Mouse (Mus musculus) intestine, embryonic 15.5 days (tissue): ENCODE data around the gene Hbs1l. TPM values are rescaled to one million over a fixed set of nuclear protein-coding genes. Genes with fewer than 3 reads are reported as not detected.

ENCODE experiments used
- ATAC-seq: fragments of 200-750 bp; cut with Nextera tagmentation; 2 replicates; pipeline ENCODE4 v1.8.0; 2017; ENCODE audit warnings: moderate TSS enrichment, moderate library complexity
- H3K27ac ChIP-seq: fragments of 300-500 bp; sonication (generic); 2 replicates; pipeline ENCODE4 v1.5.1; 2015; ENCODE audit warnings: mild to moderate bottlenecking, inconsistent platforms
- H3K27me3 ChIP-seq: fragments of 300-500 bp; sonication (generic); replicated peaks from 2 replicates; pipeline ENCODE4 v1.6.1; 2015; ENCODE audit warnings: inconsistent platforms
- H3K36me3 ChIP-seq: fragments of 300-500 bp; sonication (generic); 2 replicates; pipeline ENCODE4 v1.6.1; 2015; ENCODE audit warnings: inconsistent platforms
- H3K4me1 ChIP-seq: fragments of 300-500 bp; sonication (generic); replicated peaks from 2 replicates; pipeline ENCODE4 v1.6.1; 2015; ENCODE audit warnings: inconsistent platforms
- H3K4me2 ChIP-seq: fragments of 300-500 bp; sonication (generic); replicated peaks from 2 replicates; pipeline ENCODE4 v1.6.1; 2015; ENCODE audit warnings: mild to moderate bottlenecking, inconsistent platforms
- H3K4me3 ChIP-seq: fragments of 300-500 bp; sonication (generic); replicated peaks from 2 replicates; pipeline ENCODE4 v1.5.1; 2015; ENCODE audit warnings: inconsistent platforms
- H3K9ac ChIP-seq: fragments of 300-500 bp; sonication (generic); 2 replicates; pipeline ENCODE4 v1.6.1; 2015; ENCODE audit warnings: inconsistent platforms
- H3K9me3 ChIP-seq: fragments of 300-500 bp; sonication (generic); 2 replicates; pipeline ENCODE4 v1.6.1; 2016; ENCODE audit warnings: inconsistent platforms
- WGBS: fragments of 180-500 bp; shearing (Covaris S2); methylation state at CpG from one replicate; pipeline ENCODE4 v1.1.7; 2015; 5-methylcytosine and 5-hydroxymethylcytosine counted together
- polyA plus RNA-seq: library from polyadenylated mRNA; unstranded; fragments of >200 nt; fragmentation: Nextera tagmentation; extraction: Ambion mirVana; gene quantifications from 2 replicates; pipeline ENCODE4 v1.2.1, GENCODE M21; 2015

Hbs1l gene
- polyA plus RNA-seq, 1 experiment from 2014 or later = 83.0 TPM

DNA sequence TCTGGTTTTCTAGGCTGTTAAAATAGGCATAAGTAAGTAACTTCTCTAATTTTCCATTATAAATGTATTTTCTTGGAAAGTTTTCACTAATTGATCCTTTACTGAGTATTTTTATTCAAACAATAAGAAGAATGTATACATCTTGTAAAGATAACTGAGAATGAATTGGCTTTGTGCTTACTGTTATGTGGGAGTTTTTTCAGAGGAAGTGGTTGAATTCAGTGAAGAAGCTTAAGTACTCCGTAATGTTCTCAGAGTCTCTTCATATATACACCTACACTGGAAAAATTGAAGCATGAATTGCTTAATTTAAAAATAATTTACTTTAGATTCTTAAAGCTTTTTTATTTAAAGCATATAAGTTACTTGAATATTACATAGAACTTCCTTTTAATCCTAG is 23.2 kb downstream of the Hbs1l start:
- no peak overlapping the region for H3K4me3 ChIP-seq
- no peaks in the 10 kb centered on the region; the same call in none of the 2 replicates for H3K36me3 ChIP-seq
- no peaks in the 10 kb centered on the region for H3K27me3 ChIP-seq
- H3K27ac ChIP-seq = no peak overlapping the region
- H3K4me1 ChIP-seq = no peaks in the 10 kb centered on the region
- 98% methylated on average over 1 of the region's 1 CpGs for WGBS
- H3K9ac ChIP-seq = no peak overlapping the region
- ATAC-seq = no peak
- no peak overlapping the region for H3K4me2 ChIP-seq
- no peaks in the 10 kb centered on the region for H3K9me3 ChIP-seq

DNA sequence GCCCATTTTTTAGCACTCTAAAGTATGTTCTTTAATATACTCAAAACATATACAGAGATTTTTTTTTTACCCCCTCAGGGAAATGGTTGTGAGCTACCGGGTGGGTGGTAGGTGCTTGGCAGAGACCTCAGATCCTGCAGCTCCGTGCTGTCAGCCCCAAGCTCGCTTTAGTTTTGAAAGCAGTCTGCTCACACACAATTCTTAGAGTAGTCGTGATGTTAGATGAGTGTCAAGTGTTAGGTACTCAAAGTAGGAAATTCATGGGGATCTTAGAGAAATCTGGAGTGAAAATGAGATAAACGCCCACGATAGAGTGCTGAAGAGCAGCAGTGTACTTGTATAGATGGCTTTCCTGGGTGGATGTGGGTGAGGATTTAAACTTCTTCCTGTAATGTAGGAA is 24.8 kb downstream of the Hbs1l start:
- no peak for ATAC-seq
- Histone ChIP-seq H3K4me3 (no peak overlapping the region), H3K9me3 (no peaks in the 10 kb centered on the region)

DNA sequence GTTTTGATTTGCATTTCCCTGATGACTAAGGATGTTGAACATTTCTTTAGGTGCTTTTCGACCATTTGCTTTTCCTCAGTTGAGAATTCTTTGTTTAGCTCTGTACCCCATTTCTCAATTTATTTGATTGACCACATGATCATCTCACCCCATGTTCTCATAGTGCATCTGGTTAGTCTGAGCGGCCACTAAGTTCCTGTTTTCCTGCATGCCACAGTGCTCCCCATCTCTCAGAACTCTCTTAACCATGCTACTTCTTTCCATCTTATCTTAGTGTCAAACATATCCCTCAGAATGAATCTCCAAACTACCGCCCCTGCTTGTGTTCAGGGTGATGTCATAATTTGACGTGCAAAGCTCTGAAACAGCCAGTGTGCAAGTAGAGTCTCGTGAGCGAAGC is 30.6 kb downstream of the Hbs1l start:
- Histone ChIP-seq H3K27ac (no peak overlapping the region), H3K36me3 (no peaks in the 10 kb centered on the region; the same call in 1 of the 2 replicates), H3K4me3 (no peak overlapping the region), H3K9ac (no peak overlapping the region), H3K27me3 (no peaks in the 10 kb centered on the region), H3K4me1 (no peaks in the 10 kb centered on the region), H3K4me2 (no peak overlapping the region), H3K9me3 (no peaks in the 10 kb centered on the region)
- ATAC-seq = no peak
- WGBS = 91% methylated on average over 6 of the region's 6 CpGs

More for the DNA sequence above, 24.8 kb downstream of the Hbs1l start:
- Histone ChIP-seq H3K4me2 (no peak overlapping the region), H3K9ac (no peak overlapping the region), H3K4me1 (no peaks in the 10 kb centered on the region), H3K36me3 (no peaks in the 10 kb centered on the region; the same call in 1 of the 2 replicates), H3K27me3 (no peaks in the 10 kb centered on the region), H3K27ac (no peak overlapping the region)
- 88% methylated on average over 6 of the region's 6 CpGs for WGBS

DNA sequence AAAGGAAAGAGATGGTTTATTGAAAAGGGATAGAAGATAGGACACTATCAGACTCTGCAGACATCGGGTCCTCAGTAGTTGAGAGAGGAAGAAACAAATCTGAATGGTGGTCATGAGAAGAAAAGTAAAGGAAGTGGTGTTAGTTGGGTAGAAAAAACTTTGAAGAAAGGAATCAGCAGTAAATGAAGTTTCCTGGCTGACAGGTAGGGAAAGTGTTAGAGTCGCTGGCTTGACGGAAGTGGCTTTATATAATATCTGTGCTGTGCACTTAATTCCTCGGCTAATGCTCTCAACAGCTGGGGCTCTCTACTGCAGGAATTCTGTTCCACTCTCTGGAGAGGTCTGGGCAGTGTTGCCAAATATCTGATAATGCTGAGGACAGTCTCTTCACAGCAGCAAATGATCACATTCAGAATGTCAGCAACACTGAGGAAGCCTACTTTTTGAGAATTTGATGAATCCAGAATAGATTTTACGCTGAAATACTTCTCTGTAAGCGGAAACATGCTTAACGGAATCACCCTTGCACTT is 31.9 kb downstream of the Hbs1l start:
- no peak for ATAC-seq
- Histone ChIP-seq H3K36me3 (no peaks in the 10 kb centered on the region; the same call in 1 of the 2 replicates), H3K9ac (no peak overlapping the region), H3K4me1 (no peaks in the 10 kb centered on the region), H3K27ac (no peak overlapping the region), H3K4me3 (no peak overlapping the region), H3K9me3 (no peaks in the 10 kb centered on the region), H3K4me2 (no peak overlapping the region), H3K27me3 (no peaks in the 10 kb centered on the region)
- 64% methylated on average over 7 of the region's 7 CpGs for WGBS

DNA sequence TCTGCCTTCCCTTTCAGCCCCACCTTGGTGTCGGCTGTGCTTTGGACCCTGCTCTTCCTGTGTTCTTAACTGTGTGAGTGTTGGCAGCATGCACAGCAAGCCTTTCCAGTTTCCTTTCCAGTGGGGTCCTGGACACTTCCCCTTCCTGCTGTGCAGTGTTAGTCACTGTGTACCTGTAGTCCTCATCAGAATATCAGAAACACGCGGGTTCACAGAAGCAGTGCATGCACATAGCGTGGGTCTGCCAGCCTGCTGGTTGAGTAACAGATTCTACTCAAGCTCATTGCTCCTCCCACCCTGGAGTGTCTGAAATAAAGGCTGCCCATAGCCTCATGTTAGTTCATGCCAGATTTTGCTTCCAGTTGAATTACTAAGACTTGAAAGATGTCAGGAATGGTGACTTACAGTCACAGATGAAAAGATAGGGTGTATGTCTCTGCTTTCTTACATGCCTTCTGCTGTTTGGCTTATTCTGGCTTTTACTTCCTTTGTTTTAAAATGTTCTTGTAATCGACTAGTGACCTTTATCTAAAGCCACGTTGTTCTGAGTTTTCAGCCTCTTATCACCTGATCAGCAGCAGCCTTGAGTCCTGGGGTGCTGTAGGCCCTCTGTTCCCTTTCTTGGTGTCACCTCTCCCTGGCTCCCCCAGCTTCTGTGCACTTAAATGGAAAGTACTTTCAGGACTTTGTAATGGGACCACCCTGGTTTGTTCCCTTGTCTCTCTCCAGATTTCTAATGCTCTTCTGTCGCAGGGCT is 38.7 kb downstream of the Hbs1l start:
- H3K4me3 ChIP-seq = no peak overlapping the region
- no peak overlapping the region for H3K27ac ChIP-seq
- peaks cover 11% of the 10 kb centered on the region for H3K36me3 ChIP-seq
- no peak overlapping the region for H3K4me2 ChIP-seq
- no peak overlapping the region for H3K9ac ChIP-seq
- H3K27me3 ChIP-seq = no peaks in the 10 kb centered on the region
- 71% methylated on average over 7 of the region's 7 CpGs for WGBS
- H3K9me3 ChIP-seq = no peaks in the 10 kb centered on the region
- H3K4me1 ChIP-seq = no peaks in the 10 kb centered on the region
- 0 out of 2 replicates have a peak, but pooled peaks have one; percentile 20 for ATAC-seq

DNA sequence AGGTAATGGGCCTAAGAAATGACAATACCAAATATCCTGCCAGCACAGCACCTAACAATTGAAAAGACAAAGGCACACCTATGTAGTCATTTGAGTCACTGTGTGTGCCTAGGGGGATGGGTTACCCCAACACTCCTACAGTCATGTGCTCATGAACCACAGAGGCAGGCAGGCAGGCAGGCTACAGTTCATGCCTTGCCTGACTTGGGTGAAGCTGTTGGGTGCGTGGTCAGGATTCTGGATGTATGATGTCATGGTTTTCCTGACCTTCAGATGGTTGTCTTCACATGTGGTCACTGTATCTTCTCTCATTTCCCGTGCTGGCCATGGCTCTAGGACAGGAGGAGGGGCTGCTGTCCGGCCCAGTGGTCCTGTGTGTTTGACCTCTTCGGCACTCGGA is 39.8 kb downstream of the Hbs1l start:
- Histone ChIP-seq H3K9ac (no peak overlapping the region), H3K27ac (no peak overlapping the region), H3K4me1 (no peaks in the 10 kb centered on the region), H3K27me3 (no peaks in the 10 kb centered on the region), H3K36me3 (peaks cover 11% of the 10 kb centered on the region), H3K9me3 (no peaks in the 10 kb centered on the region), H3K4me3 (no peak overlapping the region), H3K4me2 (no peak overlapping the region)
- WGBS = 96% methylated on average over 5 of the region's 5 CpGs
- no peak for ATAC-seq

DNA sequence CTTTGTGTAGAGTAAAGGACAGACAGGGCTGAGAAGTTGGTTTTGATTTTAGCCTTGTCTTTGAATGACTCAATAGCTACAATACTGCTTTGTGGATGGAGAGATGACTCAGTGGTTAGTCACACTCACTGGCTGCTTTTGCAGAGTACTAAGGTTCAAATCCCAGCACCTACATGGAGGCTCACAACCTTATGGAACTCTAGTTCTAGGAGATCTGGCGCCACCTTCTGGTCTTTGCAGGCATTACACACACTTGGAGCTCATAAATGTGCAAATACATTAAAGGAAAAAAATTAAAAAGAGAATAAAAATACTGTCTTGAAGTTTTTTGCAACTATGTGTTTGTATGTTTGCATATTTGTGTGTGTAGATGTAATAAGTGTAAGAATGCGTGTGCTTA is 41.4 kb downstream of the Hbs1l start:
- no peaks in the 10 kb centered on the region for H3K4me1 ChIP-seq
- no peak for ATAC-seq

DNA sequence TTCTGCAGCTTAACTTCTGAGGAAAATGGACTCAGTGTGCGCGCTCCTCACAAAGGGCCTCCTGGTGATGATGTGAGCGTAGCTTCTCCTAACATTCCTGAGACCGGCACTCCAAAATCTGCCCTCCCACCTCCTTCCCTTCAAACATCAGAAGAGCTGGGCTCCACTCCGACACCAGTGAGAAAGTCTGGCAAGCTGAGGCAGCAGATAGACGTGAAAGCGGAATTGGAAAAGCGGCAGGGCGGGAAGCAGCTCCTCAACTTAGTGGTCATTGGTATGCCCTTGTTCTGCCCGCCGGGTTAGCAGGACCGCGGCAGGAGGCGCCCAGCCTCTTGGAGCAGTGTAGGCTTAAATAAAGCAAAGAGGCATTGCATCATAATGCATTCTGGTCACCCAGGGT is 45.9 kb downstream of the Hbs1l start:
- Histone ChIP-seq H3K9ac (no peak overlapping the region), H3K9me3 (no peaks in the 10 kb centered on the region), H3K4me1 (no peaks in the 10 kb centered on the region), H3K4me2 (no peak overlapping the region), H3K27me3 (no peaks in the 10 kb centered on the region), H3K4me3 (no peak overlapping the region), H3K36me3 (peaks cover 11% of the 10 kb centered on the region), H3K27ac (no peak overlapping the region)
- ATAC-seq = no peak
- 93% methylated on average over 14 of the region's 14 CpGs for WGBS

More for the DNA sequence above, 41.4 kb downstream of the Hbs1l start:
- no peak overlapping the region for H3K4me3 ChIP-seq
- WGBS = 68% methylated on average over 2 of the region's 2 CpGs
- H3K9ac ChIP-seq = no peak overlapping the region
- peaks cover 11% of the 10 kb centered on the region for H3K36me3 ChIP-seq
- H3K27me3 ChIP-seq = no peaks in the 10 kb centered on the region
- H3K4me2 ChIP-seq = no peak overlapping the region
- no peak overlapping the region for H3K27ac ChIP-seq
- no peaks in the 10 kb centered on the region for H3K9me3 ChIP-seq

DNA sequence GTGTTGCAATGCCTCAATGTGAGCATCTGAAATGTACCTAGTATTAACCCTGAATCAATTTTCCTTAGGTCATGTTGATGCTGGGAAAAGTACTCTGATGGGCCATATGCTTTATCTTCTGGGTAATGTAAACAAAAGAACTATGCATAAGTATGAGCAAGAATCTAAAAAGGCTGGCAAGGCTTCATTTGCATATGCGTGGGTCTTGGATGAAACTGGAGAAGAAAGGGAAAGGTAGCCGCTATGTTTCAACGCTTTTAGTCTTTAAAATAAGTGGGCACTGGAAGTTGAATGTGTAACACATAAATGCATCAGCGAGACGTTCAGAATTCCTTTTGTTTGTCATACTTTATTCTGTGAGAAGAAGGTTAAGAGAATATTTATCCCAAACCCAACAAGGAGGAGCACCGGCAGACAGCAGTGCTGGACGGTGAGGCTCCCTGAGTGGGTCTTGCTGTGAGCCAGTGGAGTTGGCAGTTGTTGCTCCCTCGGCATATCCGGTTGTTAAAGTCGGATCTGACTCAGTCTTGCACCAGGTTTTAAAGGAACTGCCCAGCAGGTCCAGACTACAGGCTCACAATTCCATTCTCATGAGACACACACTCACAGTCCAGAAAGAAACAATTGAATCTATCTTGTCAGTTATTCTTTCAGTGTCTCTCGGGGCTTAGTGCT is 46.7 kb downstream of the Hbs1l start:
- H3K9ac ChIP-seq = no peak overlapping the region
- no peak overlapping the region for H3K4me2 ChIP-seq
- H3K9me3 ChIP-seq = no peaks in the 10 kb centered on the region
- no peaks in the 10 kb centered on the region for H3K27me3 ChIP-seq
- H3K27ac ChIP-seq = no peak overlapping the region
- peaks cover 5% of the 10 kb centered on the region; the same call in 1 of the 2 replicates for H3K36me3 ChIP-seq
- 87% methylated on average over 11 of the region's 11 CpGs for WGBS
- ATAC-seq = no peak
- H3K4me1 ChIP-seq = no peaks in the 10 kb centered on the region
- H3K4me3 ChIP-seq = no peak overlapping the region

DNA sequence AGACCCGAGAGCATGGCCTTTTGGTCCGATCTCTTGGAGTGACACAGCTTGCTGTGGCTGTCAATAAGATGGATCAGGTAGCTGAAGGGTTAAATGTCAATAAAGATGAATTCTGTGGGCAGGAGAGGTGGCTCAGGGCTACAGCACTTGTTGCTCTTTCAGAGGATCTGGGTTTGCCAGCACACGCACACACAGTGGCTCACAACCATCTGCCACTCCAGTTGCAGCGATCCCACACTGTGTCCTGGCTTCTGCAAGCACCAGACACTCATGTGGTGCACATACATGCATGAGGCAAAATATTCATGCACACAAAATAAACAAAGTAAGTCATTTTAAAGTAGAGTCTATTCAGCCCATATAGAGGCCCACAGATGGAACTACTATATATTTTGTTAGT is 51.6 kb downstream of the Hbs1l start:
- Histone ChIP-seq H3K4me2 (no peak overlapping the region), H3K27ac (no peak overlapping the region), H3K36me3 (peaks cover 9% of the 10 kb centered on the region), H3K4me3 (no peak overlapping the region), H3K9ac (no peak overlapping the region), H3K27me3 (no peaks in the 10 kb centered on the region), H3K4me1 (no peaks in the 10 kb centered on the region), H3K9me3 (no peaks in the 10 kb centered on the region)
- ATAC-seq = no peak
- WGBS = 90% methylated on average over 4 of the region's 4 CpGs

DNA sequence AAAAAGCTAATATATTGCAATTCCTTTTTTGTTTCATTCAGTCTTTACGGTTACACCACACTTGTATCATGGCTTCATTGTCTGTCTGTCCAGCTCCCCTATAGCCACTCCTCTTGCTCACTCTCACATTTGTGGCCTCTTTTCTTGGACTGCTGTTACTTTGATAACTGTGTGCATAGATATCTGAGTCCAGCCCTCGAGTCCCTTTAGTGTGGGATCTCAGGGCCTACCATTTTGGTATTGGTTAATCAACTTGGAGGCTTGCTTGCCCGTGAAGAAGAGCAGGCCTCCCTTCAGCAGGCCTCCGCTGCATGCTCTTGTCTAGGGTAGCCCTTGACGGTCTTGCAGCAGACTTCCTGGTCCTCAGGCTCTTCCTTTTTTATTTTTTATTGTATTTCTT is 53.7 kb downstream of the Hbs1l start:
- Histone ChIP-seq H3K27me3 (no peaks in the 10 kb centered on the region), H3K36me3 (peaks cover 9% of the 10 kb centered on the region), H3K4me3 (no peak overlapping the region), H3K27ac (no peak overlapping the region), H3K9me3 (no peaks in the 10 kb centered on the region), H3K4me2 (no peak overlapping the region), H3K9ac (no peak overlapping the region), H3K4me1 (no peaks in the 10 kb centered on the region)
- no peak for ATAC-seq
- 90% methylated on average over 5 of the region's 5 CpGs for WGBS

DNA sequence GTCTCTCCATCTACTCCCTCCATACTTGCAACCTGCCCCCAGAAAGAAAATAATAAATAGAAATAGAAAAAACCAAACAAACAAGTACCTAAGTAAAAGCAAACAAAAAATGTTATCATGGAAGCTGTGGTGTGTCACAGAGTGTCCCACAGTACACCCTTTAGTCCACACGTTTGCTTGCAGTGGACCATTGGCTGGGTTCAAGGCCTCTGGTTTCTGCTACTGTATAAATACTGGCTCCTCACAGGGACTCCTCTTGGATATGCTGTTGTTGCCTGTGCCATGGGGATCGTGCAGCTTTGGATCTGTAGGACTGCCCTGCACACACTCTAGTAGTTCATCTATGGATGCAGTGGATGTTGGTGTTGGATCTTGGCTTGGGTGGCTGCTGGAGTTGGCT is 54.2 kb downstream of the Hbs1l start:
- ATAC-seq = no peak
- H3K9me3 ChIP-seq = no peaks in the 10 kb centered on the region
- no peaks in the 10 kb centered on the region for H3K27me3 ChIP-seq
- no peak overlapping the region for H3K9ac ChIP-seq
- no peaks in the 10 kb centered on the region for H3K4me1 ChIP-seq
- peaks cover 9% of the 10 kb centered on the region for H3K36me3 ChIP-seq
- H3K4me3 ChIP-seq = no peak overlapping the region
- no peak overlapping the region for H3K4me2 ChIP-seq
- H3K27ac ChIP-seq = no peak overlapping the region
- WGBS = 93% methylated on average over 2 of the region's 2 CpGs
